8 mouse cellular contexts compared by ENCODE assay signal in genomic region chr6:146633097-146633496, GRCm38 (mm10). TPM values are rescaled to one million over a fixed set of nuclear protein-coding genes. Genes with fewer than 3 reads are reported as not detected.
DNase-seq lines count a peak whose midpoint lies in the region; ATAC-seq and TF ChIP-seq lines count a peak whose summit lies in the region.

No protein-coding gene starts in this region.

- peak overlapping the region; percentile 98; the same call in 1 of the 2 replicates for H3K27ac ChIP-seq in ES-E14 (ENCODE audit: insufficient read depth, low read depth, low read length, poor library complexity, severe bottlenecking)
- peak overlapping the region; percentile 93 for H3K27ac ChIP-seq in forebrain, embryonic 10.5 days
- H3K27ac ChIP-seq in limb, embryonic 11.5 days (replicated peaks; ENCODE audit: low read depth, low read length): no peak overlapping the region

- in situ Hi-C loops in ES-E14 (cut with MboI; ENCODE audit: low sequenced_read_pairs in 2 of 2, unreplicated experiment in 2 of 2): no loop called here

- H3K4me1 ChIP-seq in ES-E14 (ENCODE audit: control insufficient read depth in 2 of 2, insufficient read depth in 2 of 2, low read length in 2 of 2, poor library complexity in 1 of 2): peaks cover 8 to 12% of the 10 kb centered on the region in 2 experiments
- peaks cover 34% of the 10 kb centered on the region for H3K4me1 ChIP-seq in forebrain, embryonic 10.5 days
- H3K4me1 ChIP-seq in limb, embryonic 11.5 days (ENCODE audit: control insufficient read depth, insufficient read depth, low read length): peaks cover 8% of the 10 kb centered on the region; the same call in 1 of the 2 replicates

- H3K4me3 ChIP-seq in ES-E14 (ENCODE audit: insufficient read depth in 1 of 2, low read depth in 1 of 2, low read length in 2 of 2, poor library complexity in 1 of 2, severe bottlenecking in 1 of 2): peak overlapping the region; percentile 92 to 95
- H3K4me3 ChIP-seq in forebrain, embryonic 10.5 days: peak overlapping the region; percentile 77
- H3K4me3 ChIP-seq in limb, embryonic 11.5 days (ENCODE audit: low read depth, low read length): no peak overlapping the region

- H3K9me3 ChIP-seq in ES-E14 (ENCODE audit: control insufficient read depth, insufficient read depth, low read depth, low read length): no peaks in the 10 kb centered on the region
- no peaks in the 10 kb centered on the region for H3K9me3 ChIP-seq in forebrain, embryonic 10.5 days
- H3K9me3 ChIP-seq in limb, embryonic 11.5 days (ENCODE audit: control insufficient read depth, low read length): no peaks in the 10 kb centered on the region

- WGBS in forebrain, embryonic 10.5 days: 39% methylated on average over 8 of the region's 8 CpGs
- WGBS in limb, embryonic 11.5 days: 40% methylated on average over 8 of the region's 8 CpGs

- H3K9ac ChIP-seq in ES-E14 (ENCODE audit: insufficient read depth, low read depth, low read length, poor library complexity, severe bottlenecking): peak overlapping the region; percentile 95
- H3K9ac ChIP-seq in limb, embryonic 11.5 days (ENCODE audit: low read length): no peak overlapping the region

- peak; percentile 35 for DNase-seq in adrenal gland, postnatal 10 days
- no peak for DNase-seq in adrenal gland, postnatal 4 days (ENCODE audit: low spot score in 2 of 2)
- no peak for DNase-seq in ES-E14 (ENCODE audit: low read depth, low spot score)
- DNase-seq in forebrain, embryonic 10.5 days (ENCODE audit: extremely low spot score, low spot score): no peak
- DNase-seq in limb, embryonic 11.5 days (ENCODE audit: low spot score): peak; percentile 28
- peak; percentile 21 for DNase-seq in retina, embryonic 14.5 days (ENCODE audit: low spot score)

- no peak for ATAC-seq in limb, embryonic 11.5 days (ENCODE audit: insufficient number of reproducible peaks, low FRiP score, low TSS enrichment, low read depth)
- no peak for ATAC-seq in frontal cortex, adult (ENCODE audit: low TSS enrichment)
- no peak for ATAC-seq in CD4-positive, CD25-positive, alpha-beta regulatory T cell, adult 4 months

- no peaks in the 10 kb centered on the region for H3K27me3 ChIP-seq in forebrain, embryonic 10.5 days (ENCODE audit: poor library complexity, severe bottlenecking)
- H3K27me3 ChIP-seq in limb, embryonic 11.5 days (ENCODE audit: control insufficient read depth, insufficient read depth, low read length): no peaks in the 10 kb centered on the region

- H3K4me2 ChIP-seq in limb, embryonic 11.5 days (ENCODE audit: low read depth, severe bottlenecking): peak overlapping the region; percentile 55; the same call in 1 of the 2 replicates

- H3K36me3 ChIP-seq in ES-E14 (ENCODE audit: control insufficient read depth, insufficient read depth, low read length, poor library complexity, severe bottlenecking): no peaks in the 10 kb centered on the region; the same call in 1 of the 2 replicates
- no peaks in the 10 kb centered on the region for H3K36me3 ChIP-seq in forebrain, embryonic 10.5 days (replicated peaks)
- H3K36me3 ChIP-seq in limb, embryonic 11.5 days (ENCODE audit: control insufficient read depth, insufficient read depth, low read length): no peaks in the 10 kb centered on the region

TF ChIP-seq in ES-E14, 5 proteins besides CTCF, POLR2A, EP300 and RAD21:
- TF ChIP-seq ZNF384 (IDR thresholded peaks at IDR 0.05; ENCODE audit: low read depth, low read length): no peak
- TF ChIP-seq CHD2 (IDR thresholded peaks at IDR 0.05; ENCODE audit: low read depth, low read length): no peak
- TF ChIP-seq HCFC1 (IDR thresholded peaks at IDR 0.05; ENCODE audit: borderline replicate concordance, insufficient read depth, low read length): no peak
- TF ChIP-seq MAFK (IDR thresholded peaks at IDR 0.05; ENCODE audit: insufficient read depth, low read depth, low read length): no peak
- no peak for TF ChIP-seq ZC3H11A (IDR thresholded peaks at IDR 0.05; ENCODE audit: borderline replicate concordance, low read depth, low read length)

RNA-seq across cellular contexts. Expression of gene Med21, which starts 9.2 kb away (rescaled TPM):
- total RNA-seq in adrenal gland, postnatal 10 days (2021): 10 to 100 TPM; 55.1 to 59.5 TPM
- total RNA-seq in adrenal gland, postnatal 4 days (2021): 10 to 100 TPM; 60.3 to 69.7 TPM
- 57.2 and 91.2 TPM in 2 replicates for total RNA-seq in ES-E14 (2012; rRNA removed)
- polyA plus RNA-seq in forebrain, embryonic 10.5 days (2016; fragmentation: Nextera tagmentation; extraction: Ambion mirVana): 128 and 133 TPM in 2 replicates
- 135 and 142 TPM in 2 replicates for polyA plus RNA-seq in limb, embryonic 11.5 days (2014; fragmentation: Nextera tagmentation; extraction: Ambion mirVana)
- 10 to 100 TPM; 54.1 to 67.2 TPM for polyA plus RNA-seq in CD4-positive, CD25-positive, alpha-beta regulatory T cell, adult 4 months (2017; shearing (Covaris generic))

RNA-seq across cellular contexts. Expression of gene Tm7sf3, which starts 9.5 kb away (rescaled TPM):
- total RNA-seq in adrenal gland, postnatal 10 days (2021): 10 to 100 TPM; 41.9 to 45.0 TPM
- total RNA-seq in adrenal gland, postnatal 4 days (2021): 10 to 100 TPM; 59.8 to 66.3 TPM
- total RNA-seq in ES-E14 (2012; rRNA removed): 99.6 and 164 TPM in 2 replicates
- polyA plus RNA-seq in forebrain, embryonic 10.5 days (2016; fragmentation: Nextera tagmentation; extraction: Ambion mirVana): 25.7 and 28.0 TPM in 2 replicates
- polyA plus RNA-seq in limb, embryonic 11.5 days (2014; fragmentation: Nextera tagmentation; extraction: Ambion mirVana): 27.6 and 29.6 TPM in 2 replicates
- polyA plus RNA-seq in CD4-positive, CD25-positive, alpha-beta regulatory T cell, adult 4 months (2017; shearing (Covaris generic)): 1 to 10 TPM; 3.8 to 4.2 TPM

RNA-seq across cellular contexts. Expression of gene Ints13, which starts 55.5 kb away (rescaled TPM):
- total RNA-seq in adrenal gland, postnatal 10 days (2021): 10 to 100 TPM; 33.7 to 37.9 TPM
- total RNA-seq in adrenal gland, postnatal 4 days (2021): 10 to 100 TPM; 38.6 to 46.6 TPM
- total RNA-seq in ES-E14 (2012; rRNA removed): 47.9 and 69.2 TPM in 2 replicates
- polyA plus RNA-seq in forebrain, embryonic 10.5 days (2016; fragmentation: Nextera tagmentation; extraction: Ambion mirVana): 92.7 and 94.3 TPM in 2 replicates
- polyA plus RNA-seq in limb, embryonic 11.5 days (2014; fragmentation: Nextera tagmentation; extraction: Ambion mirVana): 98.5 and 100 TPM in 2 replicates
- 10 to 100 TPM; 53.1 to 58.5 TPM for polyA plus RNA-seq in CD4-positive, CD25-positive, alpha-beta regulatory T cell, adult 4 months (2017; shearing (Covaris generic))

RNA-seq across cellular contexts. Expression of gene Fgfr1op2, which starts 56.1 kb away (rescaled TPM):
- 10 to 100 TPM; 80.4 to 81.7 TPM for total RNA-seq in adrenal gland, postnatal 10 days (2021)
- 10 to 100 TPM; 78.4 to 79.2 TPM for total RNA-seq in adrenal gland, postnatal 4 days (2021)
- 35.7 and 45.4 TPM in 2 replicates for total RNA-seq in ES-E14 (2012; rRNA removed)
- 81.8 and 82.8 TPM in 2 replicates for polyA plus RNA-seq in forebrain, embryonic 10.5 days (2016; fragmentation: Nextera tagmentation; extraction: Ambion mirVana)
- polyA plus RNA-seq in limb, embryonic 11.5 days (2014; fragmentation: Nextera tagmentation; extraction: Ambion mirVana): 92.1 and 95.1 TPM in 2 replicates
- 100 to 1,000 TPM; 107 to 113 TPM for polyA plus RNA-seq in CD4-positive, CD25-positive, alpha-beta regulatory T cell, adult 4 months (2017; shearing (Covaris generic))

Comparison
In these comparisons a context has a peak if more than half of its experiments do, and no peak if none do; other contexts are left out.
1. DNase-seq: peak in adrenal gland, postnatal 10 days (single experiment), limb, embryonic 11.5 days (single experiment) and retina, embryonic 14.5 days (single experiment); none in adrenal gland, postnatal 4 days (0 of 2), ES-E14 (single experiment) and forebrain, embryonic 10.5 days (single experiment).